Mouse (Mus musculus) ZHBTc4 (cell line): ENCODE data around the gene Kcnj14.
A peak's percentile ranks its signal among the peaks of the same experiment; 100 is the strongest.

Experiments used
- DNase-seq: peaks from one replicate; pipeline ENCODE4 v3.0.0-alpha.2; 2011; ENCODE audit warnings: low read depth, low spot score

Kcnj14 gene

GRCm38 (mm10) chr7:45832428-45832827 is 7.8 kb upstream of the Kcnj14 start:
- DNase-seq, result no peak

GRCm38 (mm10) chr7:45831128-45831525 is 6.5 kb upstream of the Kcnj14 start:
- DNase-seq, result no peak

DNA sequence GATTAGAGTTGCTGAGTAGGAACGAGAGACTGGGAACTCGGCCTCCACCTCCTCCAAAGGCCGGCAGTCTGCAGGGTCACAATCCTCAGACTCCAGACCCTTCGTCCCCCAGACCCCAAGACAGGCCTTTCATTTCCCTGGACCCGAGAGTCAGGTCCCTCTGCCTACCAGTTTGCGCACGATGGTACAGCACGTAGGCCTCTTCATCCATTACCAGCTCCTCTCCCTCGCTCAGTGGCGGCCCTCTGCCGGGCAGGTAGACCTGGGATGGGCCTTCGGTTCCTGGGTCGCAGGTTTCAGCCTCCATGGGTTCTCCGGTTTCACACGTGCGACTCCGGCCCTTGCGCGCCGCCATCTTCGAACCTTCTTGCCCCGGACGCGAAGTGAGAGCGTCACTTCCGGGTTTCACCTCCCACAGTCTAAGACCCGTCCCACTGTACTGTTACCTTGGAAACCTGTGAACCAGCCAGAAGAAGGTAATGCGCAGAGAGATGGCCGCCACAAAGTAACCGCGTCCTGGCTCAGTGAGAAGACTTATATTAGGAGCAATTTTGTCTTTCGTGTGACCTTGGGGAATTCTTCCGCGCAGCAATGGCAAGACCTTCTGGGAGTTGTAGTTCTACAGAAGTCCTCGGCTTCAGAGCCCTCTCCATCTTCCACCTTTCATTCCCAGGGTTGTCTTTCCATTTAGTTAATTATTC is 6.0 kb upstream of the Kcnj14 start, which contains the start of gene Grwd1:
Gene Grwd1 (minus strand): TSS at position 518 of the 701 bp plus-strand sequence.
- DNase-seq, result peak; percentile 97

GRCm38 (mm10) chr7:45826631-45827030 is 2.0 kb upstream of the Kcnj14 start:
- no peak for DNase-seq

DNA sequence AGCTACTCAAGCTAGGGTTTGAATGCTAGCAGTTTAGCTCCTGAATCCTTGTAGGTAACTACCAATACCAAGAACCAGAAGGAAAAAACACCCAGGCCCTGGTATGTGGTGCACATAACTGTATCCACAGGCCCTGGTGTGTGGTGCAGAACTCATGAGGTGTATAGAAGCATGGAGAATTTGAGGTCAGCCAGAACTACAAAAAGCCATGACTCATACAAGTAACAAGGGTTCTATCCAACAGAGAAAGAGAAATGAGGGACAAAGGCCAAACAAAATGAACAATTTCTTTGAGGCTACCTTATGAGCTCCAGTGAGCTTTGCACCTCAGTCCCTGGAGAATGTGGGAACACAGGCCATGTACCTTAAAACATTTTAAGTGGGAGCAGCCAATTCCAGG is 3.7 kb downstream of the Kcnj14 start:
- DNase-seq, result no peak

DNA sequence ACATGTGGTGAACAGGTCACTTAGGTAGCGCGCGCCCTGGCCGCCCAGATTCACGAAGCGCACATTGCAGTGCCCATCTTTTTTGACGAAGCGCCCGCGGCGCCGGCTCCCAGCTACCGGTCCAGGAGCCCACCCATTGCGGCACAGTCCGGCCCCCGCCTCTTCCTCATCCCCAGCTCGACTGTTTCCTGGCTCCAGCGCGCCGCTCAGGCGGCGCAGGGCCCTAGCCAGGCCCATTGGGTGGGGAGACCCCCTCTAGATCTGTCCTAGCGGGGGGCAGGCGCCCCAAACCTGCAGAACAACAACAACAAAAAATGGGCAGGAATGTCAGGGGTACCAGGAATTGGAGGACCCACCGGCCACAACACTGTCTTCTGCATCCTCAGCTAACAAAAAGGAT is 4.7 kb downstream of the Kcnj14 start:
- no peak for DNase-seq

GRCm38 (mm10) chr7:45815984-45816351 is 8.6 kb downstream of the Kcnj14 start:
- no peak for DNase-seq

DNA sequence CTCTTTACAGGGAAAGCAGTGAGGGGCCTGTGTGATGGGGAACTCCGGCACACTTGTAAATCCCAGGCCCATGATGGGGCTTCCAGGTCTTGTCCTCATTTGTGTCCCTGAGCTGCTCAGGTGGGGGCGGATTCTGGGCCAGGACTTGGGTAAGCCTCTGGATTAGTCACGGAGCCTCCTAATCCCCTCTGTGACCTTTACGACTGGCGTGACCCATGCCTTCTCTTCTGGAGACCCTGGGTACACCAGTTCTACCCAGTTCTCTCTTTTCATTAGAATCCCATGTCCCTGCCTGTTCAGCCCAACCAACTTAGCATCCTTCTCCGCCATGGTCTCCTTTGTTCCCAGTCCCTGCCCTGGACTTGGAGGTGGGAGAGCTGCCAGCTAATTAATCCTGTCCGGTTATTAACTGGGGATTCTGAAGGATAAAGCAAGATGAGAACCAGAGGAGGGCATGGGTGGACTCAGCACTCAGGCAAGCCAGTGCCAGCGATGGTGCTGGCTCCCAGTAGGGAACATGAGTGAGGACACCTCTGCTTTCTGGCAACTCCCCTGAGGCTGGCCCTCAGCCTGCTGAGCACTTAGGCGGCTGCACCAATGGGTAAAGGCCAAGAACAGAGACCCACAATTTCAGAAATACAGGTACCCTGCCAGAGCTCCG is 9.1 kb downstream of the Kcnj14 start:
- DNase-seq, result peak; percentile 49

DNA sequence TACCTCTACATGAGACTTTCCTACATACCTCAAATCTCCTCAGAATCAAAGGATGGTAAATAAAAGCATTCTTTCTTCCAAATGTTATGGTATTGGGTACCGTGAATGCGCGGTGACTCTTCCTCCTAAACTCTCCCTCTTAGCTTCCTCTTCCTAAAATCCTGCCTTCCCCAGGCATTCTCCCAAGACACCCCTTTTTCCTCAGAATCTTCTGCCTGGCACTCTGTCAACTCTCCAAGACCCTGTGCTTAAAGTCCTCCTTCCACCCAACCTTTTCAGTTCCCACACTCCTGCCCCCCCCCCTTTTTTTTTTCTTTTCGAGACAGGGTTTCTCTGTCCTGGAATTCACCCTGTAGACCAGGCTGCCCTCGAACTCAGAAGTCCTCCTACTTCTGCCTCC is 9.7 kb downstream of the Kcnj14 start:
- no peak for DNase-seq

DNA sequence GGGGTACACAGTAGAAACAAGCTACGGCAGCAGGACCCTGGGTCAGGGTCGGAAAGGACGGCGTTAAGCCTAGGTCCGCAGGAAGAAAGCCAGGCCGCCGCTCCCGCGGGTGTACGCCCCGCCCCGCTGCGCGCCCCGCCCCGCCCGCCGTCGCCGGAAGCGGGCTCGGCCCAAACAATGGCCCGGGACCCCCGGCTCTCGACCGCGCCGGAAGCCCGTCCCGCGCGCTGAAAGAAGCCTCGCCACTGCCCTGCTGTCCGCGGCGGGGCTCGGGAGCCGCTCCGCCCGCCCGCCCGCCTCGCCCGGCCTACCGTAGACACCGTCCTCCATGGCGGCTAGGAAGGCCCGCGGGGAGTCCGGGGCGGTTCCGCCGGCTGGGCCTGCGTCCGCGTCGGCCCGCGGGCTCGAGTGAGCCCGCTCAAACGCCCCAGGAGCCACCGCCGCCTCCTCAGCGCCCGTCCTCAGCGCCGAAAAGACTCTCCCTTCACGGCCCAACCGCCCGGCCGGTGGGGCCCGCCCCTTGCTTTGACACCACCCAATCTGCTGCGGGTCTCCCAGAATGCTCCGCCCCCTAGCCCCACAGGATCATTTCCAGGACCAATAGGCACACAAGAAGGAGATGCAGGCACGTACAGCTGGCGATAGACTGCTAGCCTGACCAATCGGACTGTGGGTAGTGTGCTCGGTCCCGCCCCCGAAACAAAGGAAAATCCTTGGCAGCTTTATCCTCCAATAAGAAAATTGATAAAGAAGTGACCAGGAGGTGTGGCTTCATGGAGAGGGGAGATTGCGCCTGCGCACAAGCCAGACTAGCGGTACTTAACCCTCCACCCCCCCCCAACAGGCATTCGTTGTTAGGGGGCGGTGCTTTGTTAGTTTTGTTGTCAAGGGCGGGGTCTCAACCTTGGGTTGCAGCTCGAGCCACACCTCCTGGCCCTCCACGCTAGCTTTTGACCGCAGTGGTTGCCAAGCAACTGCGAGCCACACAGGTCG is 10.5 kb downstream of the Kcnj14 start, which contains the start of gene Cyth2:
Gene Cyth2 (minus strand): TSS at position 795 of the 993 bp plus-strand sequence.
- peak; percentile 100 for DNase-seq

- DNase-seq, result no peak
Measured at GRCm38 (mm10) chr7:45812921-45813320, 11.7 kb downstream of the Kcnj14 start.

- DNase-seq, result no peak
Measured at GRCm38 (mm10) chr7:45809276-45810075, 15.1 kb downstream of the Kcnj14 start.

GRCm38 (mm10) chr7:45808471-45808870 is 16.1 kb downstream of the Kcnj14 start:
- DNase-seq, result peak; percentile 62

DNA sequence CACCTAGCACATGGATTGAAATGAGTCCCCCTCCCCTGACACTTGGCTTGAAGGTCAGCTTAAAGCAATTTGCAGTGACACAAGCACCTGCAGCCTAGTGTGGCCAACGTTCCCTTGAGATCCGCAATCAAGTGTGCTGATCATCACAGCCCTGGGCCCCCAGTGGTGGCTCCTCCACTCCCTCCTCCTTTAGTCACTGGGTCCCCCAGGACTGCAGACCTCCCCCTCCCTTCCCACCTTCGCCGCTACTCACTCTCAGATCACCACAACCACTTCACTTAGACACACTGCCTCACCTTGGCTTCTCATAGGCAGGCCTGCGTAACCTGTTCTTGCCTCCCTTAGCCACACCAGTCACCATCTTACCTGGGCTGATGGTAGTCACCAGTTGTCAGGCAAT is 18.6 kb downstream of the Kcnj14 start:
- no peak for DNase-seq

- no peak for DNase-seq
Measured at GRCm38 (mm10) chr7:45802551-45802950, 22.0 kb downstream of the Kcnj14 start.

DNA sequence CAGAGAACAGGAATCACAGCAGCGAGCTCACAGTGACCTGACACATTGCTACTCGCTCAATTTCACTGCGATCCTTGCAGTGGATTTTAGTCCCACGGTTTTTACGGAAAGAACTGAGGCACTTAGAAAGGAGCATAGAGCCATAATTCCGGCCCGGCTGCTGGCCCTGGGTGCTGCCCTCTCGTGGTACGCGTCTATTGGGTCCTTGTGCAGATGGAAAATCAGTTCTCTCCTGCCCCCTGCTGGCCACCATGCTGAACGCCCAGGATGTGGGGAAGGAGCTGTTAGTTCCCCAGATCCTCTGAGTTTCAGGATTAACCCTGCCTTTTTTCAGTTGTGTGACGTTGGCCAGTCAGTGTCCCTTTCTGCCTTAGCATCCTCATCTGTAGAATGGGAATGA is 23.2 kb downstream of the Kcnj14 start:
- DNase-seq, result peak; percentile 95

DNA sequence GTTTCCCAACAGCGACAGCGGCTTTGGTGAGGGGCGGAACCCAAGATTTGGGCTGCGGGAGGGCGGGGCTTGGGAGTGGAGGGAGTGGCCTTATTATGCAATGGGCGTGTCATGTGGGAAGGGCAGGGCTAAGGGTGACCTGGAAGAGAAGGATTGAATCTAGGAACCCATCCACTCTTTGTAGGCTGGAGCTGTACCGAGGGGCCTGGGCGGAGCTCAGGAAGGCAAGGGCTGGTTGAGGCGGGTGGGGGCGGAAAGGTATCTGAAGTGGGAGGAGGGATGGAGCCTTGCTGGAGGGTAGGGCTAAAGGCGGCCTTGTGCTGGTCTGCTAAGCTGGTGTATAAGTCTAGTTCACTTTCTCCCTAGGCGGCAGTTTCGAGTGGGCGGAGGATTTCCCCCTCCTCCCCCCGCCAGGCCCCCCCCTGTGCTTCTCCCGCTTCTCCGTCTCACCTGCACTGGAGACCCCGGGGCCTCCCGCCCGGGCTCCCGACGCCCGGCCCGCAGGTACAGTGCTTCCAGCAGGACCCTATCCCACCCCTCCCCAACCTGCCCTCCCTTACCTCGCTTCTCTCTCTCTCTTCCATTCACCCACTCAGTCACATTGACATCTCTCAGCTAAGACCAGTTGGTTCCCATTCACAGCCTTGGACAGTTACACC is 23.9 kb downstream of the Kcnj14 start:
- peak; percentile 94 for DNase-seq

- DNase-seq, result peak; percentile 83
Measured at GRCm38 (mm10) chr7:45800001-45800400, 24.6 kb downstream of the Kcnj14 start.

GRCm38 (mm10) chr7:45798931-45799330 is 25.7 kb downstream of the Kcnj14 start:
- DNase-seq, result no peak

GRCm38 (mm10) chr7:45798511-45798836 is 26.1 kb downstream of the Kcnj14 start:
- DNase-seq, result peak; percentile 45
